Mouse (Mus musculus): Measurements from ENCODE around the gene Gm43720. TPM values are rescaled to one million over a fixed set of nuclear protein-coding genes. Genes with fewer than 3 reads are reported as not detected.
A peak's percentile ranks its signal among the peaks of the same experiment; 100 is the strongest.

Gm43720 gene
- polyA plus RNA-seq, 1 experiment from 2014 or later: 0.09 TPM

- 77% methylated on average over 3 of the region's 3 CpGs for WGBS
- no peaks in the 10 kb centered on the region for H3K27me3 ChIP-seq (ENCODE audit: control insufficient read depth, insufficient read depth, low read depth, low read length)
- no peak for ATAC-seq
Measured at GRCm38 (mm10) chr5:138258078-138258477, 21.7 kb downstream of the Gm43720 start.

DNA sequence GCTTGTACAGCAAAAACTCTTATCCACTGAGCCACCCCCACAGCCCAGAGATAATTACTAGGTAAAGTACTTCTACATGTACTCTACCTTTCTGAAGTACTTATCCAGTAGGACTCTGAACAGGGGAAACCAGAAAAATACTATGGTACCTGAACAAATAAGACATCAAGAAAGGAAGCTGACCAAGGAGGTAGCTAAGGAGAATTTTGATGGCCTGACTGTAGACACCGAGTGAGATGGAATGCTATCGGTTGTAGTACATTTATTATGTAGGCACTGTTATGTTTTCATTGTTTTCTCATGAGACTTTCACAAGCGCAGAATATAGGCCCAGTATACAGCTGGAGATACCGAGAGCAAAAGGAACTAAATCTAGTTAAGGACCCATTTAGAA is 22.2 kb downstream of the Gm43720 start:
- Histone ChIP-seq H3K27ac (ENCODE audit: low read length) (no peak overlapping the region), H3K36me3 (ENCODE audit: control insufficient read depth, insufficient read depth, low read length) (peaks cover 16% of the 10 kb centered on the region; the same call in 1 of the 2 replicates), H3K9ac (ENCODE audit: low read depth, low read length) (no peak overlapping the region), H3K9me3 (replicated peaks; ENCODE audit: control insufficient read depth, low read length, poor library complexity, severe bottlenecking) (no peaks in the 10 kb centered on the region), H3K4me2 (ENCODE audit: low read length) (no peak overlapping the region), H3K4me1 (ENCODE audit: control insufficient read depth, insufficient read depth, low read length) (peaks cover 19% of the 10 kb centered on the region), H3K27me3 (ENCODE audit: control insufficient read depth, insufficient read depth, low read depth, low read length) (no peaks in the 10 kb centered on the region), H3K4me3 (ENCODE audit: low read depth, low read length) (no peak overlapping the region)
- WGBS: 96% methylated on average over 4 of the region's 4 CpGs
- no peak for ATAC-seq

More at GRCm38 (mm10) chr5:138258078-138258477, 21.7 kb downstream of the Gm43720 start:
- peaks cover 16% of the 10 kb centered on the region; the same call in 1 of the 2 replicates for H3K36me3 ChIP-seq (ENCODE audit: control insufficient read depth, insufficient read depth, low read length)
- no peaks in the 10 kb centered on the region for H3K9me3 ChIP-seq (replicated peaks; ENCODE audit: control insufficient read depth, low read length, poor library complexity, severe bottlenecking)
- H3K27ac ChIP-seq (ENCODE audit: low read length): no peak overlapping the region
- H3K9ac ChIP-seq (ENCODE audit: low read depth, low read length): no peak overlapping the region
- no peak overlapping the region for H3K4me3 ChIP-seq (ENCODE audit: low read depth, low read length)
- H3K4me2 ChIP-seq (ENCODE audit: low read length): no peak overlapping the region
- peaks cover 24% of the 10 kb centered on the region for H3K4me1 ChIP-seq (ENCODE audit: control insufficient read depth, insufficient read depth, low read length)

DNA sequence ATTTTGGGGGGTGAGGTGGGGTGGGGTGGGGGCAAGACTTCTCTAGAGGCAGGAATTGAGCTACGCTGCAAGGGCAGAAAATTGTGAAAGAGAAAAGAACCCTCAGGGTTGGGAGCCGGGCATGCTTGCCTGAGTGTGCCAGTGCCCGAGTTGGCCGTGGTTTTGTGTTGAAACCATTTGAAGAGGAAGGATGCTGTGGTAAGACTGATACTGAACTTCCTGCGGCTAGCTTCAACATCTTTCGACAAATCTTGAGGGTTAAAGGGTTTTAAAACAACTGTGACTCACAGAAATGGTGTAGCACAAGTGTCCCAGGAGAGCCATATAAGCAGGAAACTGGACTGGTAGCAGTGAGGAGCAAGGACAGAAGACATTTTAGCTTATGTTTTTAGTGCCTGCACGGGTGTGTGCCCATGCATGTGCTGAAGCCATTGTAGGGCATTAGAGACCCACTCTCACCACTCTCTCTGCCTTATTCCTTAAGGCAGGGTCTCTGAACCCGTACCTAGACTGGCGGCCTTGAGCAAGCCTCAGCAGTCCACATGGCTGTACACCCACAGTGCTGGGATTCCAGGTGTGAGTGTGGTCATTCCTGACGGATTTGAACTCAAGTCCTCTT is 22.7 kb downstream of the Gm43720 start:
- Histone ChIP-seq H3K36me3 (ENCODE audit: control insufficient read depth, insufficient read depth, low read length) (peaks cover 16% of the 10 kb centered on the region; the same call in 1 of the 2 replicates), H3K27me3 (ENCODE audit: control insufficient read depth, insufficient read depth, low read depth, low read length) (no peaks in the 10 kb centered on the region), H3K9me3 (replicated peaks; ENCODE audit: control insufficient read depth, low read length, poor library complexity, severe bottlenecking) (no peaks in the 10 kb centered on the region), H3K4me3 (ENCODE audit: low read depth, low read length) (no peak overlapping the region), H3K27ac (ENCODE audit: low read length) (no peak overlapping the region), H3K9ac (ENCODE audit: low read depth, low read length) (no peak overlapping the region), H3K4me1 (ENCODE audit: control insufficient read depth, insufficient read depth, low read length) (peaks cover 15% of the 10 kb centered on the region), H3K4me2 (ENCODE audit: low read length) (no peak overlapping the region)
- ATAC-seq: no peak
- WGBS: 92% methylated on average over 10 of the region's 10 CpGs

DNA sequence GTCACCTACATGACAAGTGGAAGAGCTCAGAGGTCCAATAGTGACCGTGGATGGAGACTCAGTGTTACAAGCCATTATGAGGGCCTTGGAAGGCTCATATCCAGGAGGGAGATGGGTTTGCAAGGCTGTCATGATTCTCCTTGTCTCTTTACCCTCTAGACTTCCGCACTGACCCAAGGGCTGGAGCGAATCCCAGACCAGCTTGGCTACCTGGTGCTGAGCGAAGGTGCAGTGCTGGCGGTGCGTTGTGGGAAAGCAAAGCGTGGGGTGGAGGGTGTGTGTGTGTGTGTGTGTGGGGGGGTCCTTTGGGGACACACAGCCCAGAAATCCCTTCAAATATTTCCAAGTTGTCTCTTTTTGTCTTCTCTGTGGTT is 23.7 kb downstream of the Gm43720 start:
- peak overlapping the region; percentile 75 for H3K4me2 ChIP-seq (ENCODE audit: low read length)
- H3K27ac ChIP-seq (ENCODE audit: low read length): peak overlapping the region; percentile 90
- H3K4me3 ChIP-seq (ENCODE audit: low read depth, low read length): peak overlapping the region; percentile 71
- H3K4me1 ChIP-seq (ENCODE audit: control insufficient read depth, insufficient read depth, low read length): peaks cover 15% of the 10 kb centered on the region
- WGBS: 24% methylated on average over 7 of the region's 7 CpGs
- peaks cover 13% of the 10 kb centered on the region; the same call in 1 of the 2 replicates for H3K36me3 ChIP-seq (ENCODE audit: control insufficient read depth, insufficient read depth, low read length)
- ATAC-seq: no peak
- no peaks in the 10 kb centered on the region for H3K9me3 ChIP-seq (replicated peaks; ENCODE audit: control insufficient read depth, low read length, poor library complexity, severe bottlenecking)
- peak overlapping the region; percentile 85 for H3K9ac ChIP-seq (ENCODE audit: low read depth, low read length)
- H3K27me3 ChIP-seq (ENCODE audit: control insufficient read depth, insufficient read depth, low read depth, low read length): no peaks in the 10 kb centered on the region

DNA sequence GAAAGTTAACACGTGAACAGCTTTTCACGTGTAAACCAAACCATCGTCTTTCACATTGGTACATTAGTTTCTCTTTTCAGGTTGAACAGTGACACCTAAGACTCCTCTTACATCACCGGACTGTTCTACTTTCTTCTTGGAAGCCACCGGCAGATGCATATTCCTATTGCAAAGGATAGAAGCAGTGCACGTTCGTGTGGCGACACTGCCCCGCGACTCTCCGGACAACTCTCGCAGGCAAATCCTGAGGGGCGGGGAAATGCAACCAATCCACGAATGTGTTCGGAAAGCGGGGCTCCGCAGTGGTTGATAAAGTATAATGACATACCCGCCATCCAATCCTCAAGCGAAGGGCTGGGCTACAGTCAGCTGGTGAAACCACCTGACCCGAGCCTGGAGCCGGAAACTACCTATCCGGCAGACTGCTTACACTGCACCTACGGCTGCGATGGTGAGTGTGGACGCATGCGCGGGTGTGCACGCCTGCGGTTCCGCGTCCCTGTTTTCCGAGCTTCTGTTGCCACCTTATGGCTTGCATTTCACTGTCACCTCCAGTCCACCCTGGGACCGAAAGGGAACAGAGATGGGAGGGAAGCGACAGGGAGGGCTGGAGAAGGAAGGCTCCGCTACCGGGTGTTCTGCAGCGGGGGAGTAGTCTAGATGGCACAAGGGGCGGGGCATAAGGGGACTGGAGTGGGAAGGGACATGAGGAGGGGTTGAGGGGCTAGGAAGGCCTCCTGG is 24.2 kb downstream of the Gm43720 start, which contains the start of gene Lamtor4:
Gene Lamtor4, plus strand, starts transcription at position 130 of the 741 bp plus-strand sequence.
- H3K9ac ChIP-seq (ENCODE audit: low read depth, low read length): peak within 1 kb of the TSS; percentile 85
- ATAC-seq: peak; percentile 100
- peaks cover 15% of the 10 kb centered on the region for H3K4me1 ChIP-seq (ENCODE audit: control insufficient read depth, insufficient read depth, low read length)
- peaks cover 8% of the 10 kb centered on the region; the same call in 1 of the 2 replicates for H3K36me3 ChIP-seq (ENCODE audit: control insufficient read depth, insufficient read depth, low read length)
- WGBS: under 1% methylated on average over 38 of the region's 38 CpGs
- H3K4me3 ChIP-seq (ENCODE audit: low read depth, low read length): peak within 1 kb of the TSS; percentile 71
- H3K9me3 ChIP-seq (replicated peaks; ENCODE audit: control insufficient read depth, low read length, poor library complexity, severe bottlenecking): no peaks in the 10 kb centered on the region
- H3K27me3 ChIP-seq (ENCODE audit: control insufficient read depth, insufficient read depth, low read depth, low read length): no peaks in the 10 kb centered on the region
- peak within 1 kb of the TSS; percentile 90 for H3K27ac ChIP-seq (ENCODE audit: low read length)
- peak within 1 kb of the TSS; percentile 75 for H3K4me2 ChIP-seq (ENCODE audit: low read length)

GRCm38 (mm10) chr5:138253061-138253460 is 26.7 kb downstream of the Gm43720 start:
- no peak overlapping the region for H3K9ac ChIP-seq (ENCODE audit: low read depth, low read length)
- no peaks in the 10 kb centered on the region for H3K36me3 ChIP-seq (ENCODE audit: control insufficient read depth, insufficient read depth, low read length)
- 95% methylated on average over 3 of the region's 3 CpGs for WGBS
- H3K27me3 ChIP-seq (ENCODE audit: control insufficient read depth, insufficient read depth, low read depth, low read length): no peaks in the 10 kb centered on the region
- no peak overlapping the region for H3K4me3 ChIP-seq (ENCODE audit: low read depth, low read length)
- H3K4me1 ChIP-seq (ENCODE audit: control insufficient read depth, insufficient read depth, low read length): peaks cover 15% of the 10 kb centered on the region
- H3K9me3 ChIP-seq (replicated peaks; ENCODE audit: control insufficient read depth, low read length, poor library complexity, severe bottlenecking): no peaks in the 10 kb centered on the region
- ATAC-seq: no peak
- H3K4me2 ChIP-seq (ENCODE audit: low read length): no peak overlapping the region
- no peak overlapping the region for H3K27ac ChIP-seq (ENCODE audit: low read length)

GRCm38 (mm10) chr5:138251144-138251543 is 28.6 kb downstream of the Gm43720 start:
- H3K4me3 ChIP-seq (ENCODE audit: low read depth, low read length): no peak overlapping the region
- ATAC-seq: no peak
- H3K27me3 ChIP-seq (ENCODE audit: control insufficient read depth, insufficient read depth, low read depth, low read length): no peaks in the 10 kb centered on the region
- WGBS: 84% methylated on average over 12 of the region's 12 CpGs
- no peak overlapping the region for H3K9ac ChIP-seq (ENCODE audit: low read depth, low read length)
- no peak overlapping the region for H3K4me2 ChIP-seq (ENCODE audit: low read length)
- H3K9me3 ChIP-seq (replicated peaks; ENCODE audit: control insufficient read depth, low read length, poor library complexity, severe bottlenecking): no peaks in the 10 kb centered on the region
- no peaks in the 10 kb centered on the region for H3K36me3 ChIP-seq (ENCODE audit: control insufficient read depth, insufficient read depth, low read length)
- peaks cover 6% of the 10 kb centered on the region for H3K4me1 ChIP-seq (ENCODE audit: control insufficient read depth, insufficient read depth, low read length)
- no peak overlapping the region for H3K27ac ChIP-seq (ENCODE audit: low read length)

DNA sequence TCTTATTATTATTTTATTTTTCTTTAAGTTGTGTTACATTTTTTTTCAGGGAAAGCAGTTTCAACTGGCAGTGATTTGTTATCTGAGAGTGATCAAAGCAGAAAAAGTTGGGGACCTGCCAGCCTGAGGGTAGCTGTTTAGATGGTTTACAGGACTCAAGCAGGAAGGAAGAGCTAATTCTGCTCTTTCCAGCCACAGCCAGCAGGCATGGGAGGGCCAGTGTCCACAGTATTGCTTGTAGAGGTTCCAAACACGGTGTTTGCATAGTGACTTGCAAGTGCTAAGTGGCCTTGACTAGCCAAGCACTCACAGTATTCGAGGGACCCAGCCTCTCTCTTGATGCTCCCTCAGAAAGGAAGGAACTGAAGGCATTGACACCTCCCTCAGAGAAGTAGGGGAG is 38.2 kb downstream of the Gm43720 start:
- Histone ChIP-seq H3K9ac (ENCODE audit: low read depth, low read length) (no peak overlapping the region), H3K36me3 (ENCODE audit: control insufficient read depth, insufficient read depth, low read length) (no peaks in the 10 kb centered on the region), H3K4me1 (ENCODE audit: control insufficient read depth, insufficient read depth, low read length) (no peaks in the 10 kb centered on the region), H3K27ac (ENCODE audit: low read length) (no peak overlapping the region), H3K9me3 (replicated peaks; ENCODE audit: control insufficient read depth, low read length, poor library complexity, severe bottlenecking) (no peaks in the 10 kb centered on the region), H3K27me3 (ENCODE audit: control insufficient read depth, insufficient read depth, low read depth, low read length) (no peaks in the 10 kb centered on the region), H3K4me2 (ENCODE audit: low read length) (no peak overlapping the region), H3K4me3 (ENCODE audit: low read depth, low read length) (no peak overlapping the region)
- no peak for ATAC-seq
- 32% methylated on average over 2 of the region's 2 CpGs for WGBS

DNA sequence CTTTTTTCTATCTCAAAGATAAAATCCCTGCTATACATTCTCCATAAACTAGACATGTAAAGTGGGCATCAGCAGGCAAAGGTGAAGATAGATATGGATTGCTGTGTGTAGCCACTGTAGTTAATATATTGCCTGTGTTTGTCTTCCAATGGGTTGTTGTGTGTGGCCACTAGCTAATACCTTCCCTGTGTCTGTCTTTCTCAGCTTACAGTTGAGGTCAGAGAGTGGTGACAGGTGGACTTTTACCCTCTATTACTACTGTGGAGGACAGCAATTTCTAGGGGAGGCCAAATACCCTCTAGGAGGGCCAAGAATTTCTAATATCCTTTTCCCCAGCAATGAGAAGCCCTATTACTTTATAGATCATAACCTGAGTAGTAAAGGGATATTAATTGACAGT is 45.5 kb downstream of the Gm43720 start:
- H3K27ac ChIP-seq (ENCODE audit: low read length): no peak overlapping the region
- no peak overlapping the region for H3K4me2 ChIP-seq (ENCODE audit: low read length)
- H3K27me3 ChIP-seq (ENCODE audit: control insufficient read depth, insufficient read depth, low read depth, low read length): no peaks in the 10 kb centered on the region
- H3K4me1 ChIP-seq (ENCODE audit: control insufficient read depth, insufficient read depth, low read length): no peaks in the 10 kb centered on the region
- no peak for ATAC-seq
- no peak overlapping the region for H3K9ac ChIP-seq (ENCODE audit: low read depth, low read length)
- no peaks in the 10 kb centered on the region for H3K36me3 ChIP-seq (ENCODE audit: control insufficient read depth, insufficient read depth, low read length)
- H3K9me3 ChIP-seq (replicated peaks; ENCODE audit: control insufficient read depth, low read length, poor library complexity, severe bottlenecking): no peaks in the 10 kb centered on the region
- H3K4me3 ChIP-seq (ENCODE audit: low read depth, low read length): no peak overlapping the region
